Mouse (Mus musculus) right cerebral cortex, postnatal 10 days (tissue): ENCODE measurements around the gene Rnft2.

ENCODE experiments used
- DNase-seq, 2 experiments: peaks; one replicate each; pipeline ENCODE4 v3.0.0; 2021; ENCODE audit warnings: low spot score in 2 of 2

Gene Rnft2

GRCm38 (mm10) chr5:118250987-118251386 lies 6.1 kb upstream of the Rnft2 start:
- DNase-seq, result no peak

GRCm38 (mm10) chr5:118247378-118247777 lies 2.5 kb upstream of the Rnft2 start:
- DNase-seq, result no peak

- no peak for DNase-seq
Measured at GRCm38 (mm10) chr5:118245606-118246308, 841 bp upstream of the Rnft2 start.

- no peak for DNase-seq
Measured at GRCm38 (mm10) chr5:118239671-118240070, 5.2 kb downstream of the Rnft2 start.

GRCm38 (mm10) chr5:118236891-118237290 lies 8.0 kb downstream of the Rnft2 start:
- no peak for DNase-seq

- no peak for DNase-seq
Measured at GRCm38 (mm10) chr5:118230071-118230611, 14.8 kb downstream of the Rnft2 start.

GRCm38 (mm10) chr5:118223142-118223757 lies 21.7 kb downstream of the Rnft2 start:
- DNase-seq, result no peak

GRCm38 (mm10) chr5:118217410-118217809 lies 27.5 kb downstream of the Rnft2 start:
- DNase-seq, result no peak

- peak; percentile 94 to 96 for DNase-seq
Measured at GRCm38 (mm10) chr5:118214418-118215154, 30.3 kb downstream of the Rnft2 start.

GRCm38 (mm10) chr5:118214012-118214411 lies 30.9 kb downstream of the Rnft2 start:
- no peak for DNase-seq

GRCm38 (mm10) chr5:118205852-118206251 lies 39.1 kb downstream of the Rnft2 start:
- DNase-seq, result no peak

- no peak for DNase-seq
Measured at GRCm38 (mm10) chr5:118204675-118205440, 40.1 kb downstream of the Rnft2 start.

GRCm38 (mm10) chr5:118199670-118200069 lies 45.2 kb downstream of the Rnft2 start:
- no peak for DNase-seq

- no peak for DNase-seq
Measured at GRCm38 (mm10) chr5:118197421-118197820, 47.5 kb downstream of the Rnft2 start.

GRCm38 (mm10) chr5:118192221-118192620 lies 52.7 kb downstream of the Rnft2 start:
- DNase-seq, result no peak

GRCm38 (mm10) chr5:118190491-118190890 lies 54.4 kb downstream of the Rnft2 start:
- DNase-seq, result no peak

GRCm38 (mm10) chr5:118188356-118188755 lies 56.6 kb downstream of the Rnft2 start:
- DNase-seq, result no peak

GRCm38 (mm10) chr5:118186903-118187633 lies 57.8 kb downstream of the Rnft2 start:
- DNase-seq, result no peak

- DNase-seq, result no peak
Measured at GRCm38 (mm10) chr5:118177640-118178039, 67.3 kb downstream of the Rnft2 start.

GRCm38 (mm10) chr5:118175137-118175536 lies 69.8 kb downstream of the Rnft2 start:
- no peak for DNase-seq
